Mouse (Mus musculus) neural tube, embryonic 13.5 days (tissue): Measurements from ENCODE around the gene Adipor1. TPM values are rescaled to one million over a fixed set of nuclear protein-coding genes. Genes with fewer than 3 reads are reported as not detected.

Source experiments
- ATAC-seq: fragments of 200-750 bp; cut with Nextera tagmentation; 2 replicates; pipeline ENCODE4 v1.8.0; 2017; ENCODE audit warnings: low read depth, mild to moderate bottlenecking, moderate TSS enrichment, moderate library complexity
- H3K27ac ChIP-seq: fragments of 300-500 bp; sonication (generic); replicated peaks from 2 replicates; pipeline ENCODE4 v1.5.1; 2015; ENCODE audit warnings: moderate library complexity, mild to moderate bottlenecking, inconsistent platforms
- H3K27me3 ChIP-seq: fragments of 300-500 bp; sonication (generic); 2 replicates; pipeline ENCODE4 v1.6.1; 2015; ENCODE audit warnings: mild to moderate bottlenecking, inconsistent platforms
- H3K36me3 ChIP-seq: fragments of 300-500 bp; sonication (generic); 2 replicates; pipeline ENCODE4 v1.6.1; 2015; ENCODE audit warnings: mild to moderate bottlenecking, inconsistent platforms
- H3K4me1 ChIP-seq: fragments of 300-500 bp; sonication (generic); replicated peaks from 2 replicates; pipeline ENCODE4 v1.6.1; 2015; ENCODE audit warnings: inconsistent platforms
- H3K4me2 ChIP-seq: fragments of 300-500 bp; sonication (generic); 2 replicates; pipeline ENCODE4 v1.6.1; 2015; ENCODE audit warnings: inconsistent platforms, mild to moderate bottlenecking, moderate library complexity
- H3K4me3 ChIP-seq: fragments of 300-500 bp; sonication (generic); 2 replicates; pipeline ENCODE4 v1.5.1; 2015; ENCODE audit warnings: mild to moderate bottlenecking, inconsistent platforms
- H3K9ac ChIP-seq: fragments of 300-500 bp; sonication (generic); 2 replicates; pipeline ENCODE4 v1.6.1; 2015; ENCODE audit warnings: moderate library complexity, mild to moderate bottlenecking, inconsistent platforms
- H3K9me3 ChIP-seq: fragments of 300-500 bp; sonication (generic); 2 replicates; pipeline ENCODE4 v1.6.1; 2016; ENCODE audit warnings: inconsistent platforms
- WGBS: fragments of 180-500 bp; shearing (Covaris S2); methylation state at CpG from one replicate; pipeline ENCODE4 v1.1.7; 2015; 5-methylcytosine and 5-hydroxymethylcytosine counted together
- polyA plus RNA-seq: library from polyadenylated mRNA; unstranded; fragments of >200 nt; fragmentation: Nextera tagmentation; extraction: Ambion mirVana; gene quantifications from 2 replicates; pipeline ENCODE4 v1.2.1, GENCODE M21; 2015

The Adipor1 gene
- polyA plus RNA-seq = 79.7 and 84.0 TPM in 2 replicates

- H3K9ac ChIP-seq = peak within 1 kb of the TSS; percentile 93
- ATAC-seq = peak; percentile 100
- H3K27me3 ChIP-seq = no peaks in the 10 kb centered on the region
- no peaks in the 10 kb centered on the region for H3K9me3 ChIP-seq
- H3K4me1 ChIP-seq = peaks cover 54% of the 10 kb centered on the region
- WGBS = under 1% methylated on average over 72 of the region's 77 CpGs
- peak within 1 kb of the TSS; percentile 96 for H3K27ac ChIP-seq
- peaks cover 9% of the 10 kb centered on the region for H3K36me3 ChIP-seq
- H3K4me2 ChIP-seq = peak within 1 kb of the TSS; percentile 81
- H3K4me3 ChIP-seq = peak within 1 kb of the TSS; percentile 86
These were observed at the start of gene Adipor1 for GRCm38 (mm10) chr1:134415168-134415831. Gene Adipor1 (plus strand): TSS chr1:134415378.

- ATAC-seq = no peak
- H3K36me3 ChIP-seq = no peaks in the 10 kb centered on the region
- H3K27me3 ChIP-seq = no peaks in the 10 kb centered on the region; the same call in 1 of the 2 replicates
- no peak overlapping the region for H3K4me3 ChIP-seq
- H3K9ac ChIP-seq = no peak overlapping the region
- H3K4me1 ChIP-seq = peaks cover 13% of the 10 kb centered on the region
- H3K4me2 ChIP-seq = no peak overlapping the region
- no peak overlapping the region for H3K27ac ChIP-seq
- 65% methylated on average over 5 of the region's 5 CpGs for WGBS
- H3K9me3 ChIP-seq = no peaks in the 10 kb centered on the region
These were observed 49.7 kb upstream of the Adipor1 start for GRCm38 (mm10) chr1:134365491-134365890.

- WGBS = 61% methylated on average over 9 of the region's 9 CpGs
- Histone ChIP-seq H3K27ac (no peak overlapping the region), H3K36me3 (no peaks in the 10 kb centered on the region), H3K9ac (no peak overlapping the region), H3K4me2 (no peak overlapping the region), H3K4me3 (no peak overlapping the region), H3K4me1 (no peaks in the 10 kb centered on the region), H3K27me3 (no peaks in the 10 kb centered on the region; the same call in 1 of the 2 replicates), H3K9me3 (no peaks in the 10 kb centered on the region)
- ATAC-seq = no peak
These were observed 46.3 kb upstream of the Adipor1 start for GRCm38 (mm10) chr1:134368777-134369337.

GRCm38 (mm10) chr1:134374124-134374523 is 41.1 kb upstream of the Adipor1 start:
- H3K4me3 ChIP-seq = no peak overlapping the region
- WGBS = 75% methylated on average over 2 of the region's 2 CpGs
- no peak overlapping the region for H3K27ac ChIP-seq
- ATAC-seq = no peak
- no peaks in the 10 kb centered on the region for H3K36me3 ChIP-seq
- no peaks in the 10 kb centered on the region for H3K27me3 ChIP-seq
- H3K9ac ChIP-seq = no peak overlapping the region
- H3K9me3 ChIP-seq = no peaks in the 10 kb centered on the region
- no peak overlapping the region for H3K4me2 ChIP-seq
- H3K4me1 ChIP-seq = no peaks in the 10 kb centered on the region

- WGBS = 77% methylated on average over 2 of the region's 2 CpGs
These were observed 34.1 kb upstream of the Adipor1 start for GRCm38 (mm10) chr1:134381051-134381450.

GRCm38 (mm10) chr1:134381795-134382625 is 33.2 kb upstream of the Adipor1 start:
- no peak overlapping the region for H3K27ac ChIP-seq
- ATAC-seq = no peak
- peak overlapping the region; percentile 41 for H3K9ac ChIP-seq
- H3K4me3 ChIP-seq = peak overlapping the region; percentile 24
- no peaks in the 10 kb centered on the region for H3K9me3 ChIP-seq
- 13% methylated on average over 19 of the region's 19 CpGs for WGBS
- no peaks in the 10 kb centered on the region for H3K36me3 ChIP-seq
- peak overlapping the region; percentile 50 for H3K4me2 ChIP-seq
- no peaks in the 10 kb centered on the region for H3K27me3 ChIP-seq
- H3K4me1 ChIP-seq = peaks cover 10% of the 10 kb centered on the region

More at GRCm38 (mm10) chr1:134381051-134381450, 34.1 kb upstream of the Adipor1 start:
- Histone ChIP-seq H3K9ac (no peak overlapping the region), H3K36me3 (no peaks in the 10 kb centered on the region), H3K4me3 (no peak overlapping the region), H3K4me2 (no peak overlapping the region), H3K4me1 (peaks cover 10% of the 10 kb centered on the region), H3K9me3 (no peaks in the 10 kb centered on the region), H3K27ac (no peak overlapping the region), H3K27me3 (no peaks in the 10 kb centered on the region)
- no peak for ATAC-seq

GRCm38 (mm10) chr1:134384581-134384980 is 30.6 kb upstream of the Adipor1 start:
- no peaks in the 10 kb centered on the region for H3K36me3 ChIP-seq
- H3K27ac ChIP-seq = no peak overlapping the region
- no peak overlapping the region for H3K9ac ChIP-seq
- no peaks in the 10 kb centered on the region for H3K9me3 ChIP-seq
- no peak overlapping the region for H3K4me3 ChIP-seq
- WGBS = 79% methylated on average over 4 of the region's 4 CpGs
- H3K27me3 ChIP-seq = no peaks in the 10 kb centered on the region
- H3K4me2 ChIP-seq = no peak overlapping the region
- ATAC-seq = no peak
- H3K4me1 ChIP-seq = peaks cover 10% of the 10 kb centered on the region

GRCm38 (mm10) chr1:134385176-134385575 is 30.0 kb upstream of the Adipor1 start:
- no peaks in the 10 kb centered on the region for H3K27me3 ChIP-seq
- no peak overlapping the region for H3K4me2 ChIP-seq
- no peaks in the 10 kb centered on the region for H3K36me3 ChIP-seq
- H3K9me3 ChIP-seq = no peaks in the 10 kb centered on the region
- peaks cover 10% of the 10 kb centered on the region for H3K4me1 ChIP-seq
- no peak overlapping the region for H3K27ac ChIP-seq
- no peak overlapping the region for H3K9ac ChIP-seq
- no peak overlapping the region for H3K4me3 ChIP-seq
- no peak for ATAC-seq

- H3K4me2 ChIP-seq = no peak within 1 kb of the TSS
- H3K27me3 ChIP-seq = no peaks in the 10 kb centered on the region
- no peak within 1 kb of the TSS for H3K9ac ChIP-seq
- no peak within 1 kb of the TSS for H3K27ac ChIP-seq
- ATAC-seq = no peak
- no peaks in the 10 kb centered on the region for H3K9me3 ChIP-seq
- H3K4me3 ChIP-seq = no peak within 1 kb of the TSS
- peaks cover 10% of the 10 kb centered on the region for H3K4me1 ChIP-seq
- WGBS = 94% methylated on average over 1 of the region's 1 CpGs
- no peaks in the 10 kb centered on the region for H3K36me3 ChIP-seq
These were observed 29.5 kb upstream of the Adipor1 start, which contains the start of gene 4933406M09Rik for GRCm38 (mm10) chr1:134385666-134386065. Gene 4933406M09Rik (plus strand): TSS chr1:134385940.

GRCm38 (mm10) chr1:134393827-134394226 is 21.4 kb upstream of the Adipor1 start:
- no peaks in the 10 kb centered on the region for H3K4me1 ChIP-seq
- ATAC-seq = no peak
- H3K27me3 ChIP-seq = no peaks in the 10 kb centered on the region
- 67% methylated on average over 5 of the region's 5 CpGs for WGBS
- H3K36me3 ChIP-seq = no peaks in the 10 kb centered on the region
- no peaks in the 10 kb centered on the region for H3K9me3 ChIP-seq
- no peak overlapping the region for H3K27ac ChIP-seq
- no peak overlapping the region for H3K9ac ChIP-seq
- no peak overlapping the region for H3K4me3 ChIP-seq
- H3K4me2 ChIP-seq = no peak overlapping the region

- no peaks in the 10 kb centered on the region for H3K27me3 ChIP-seq
- H3K4me3 ChIP-seq = no peak overlapping the region
- H3K9me3 ChIP-seq = no peaks in the 10 kb centered on the region
- no peak overlapping the region for H3K9ac ChIP-seq
- no peak overlapping the region for H3K27ac ChIP-seq
- ATAC-seq = no peak
- no peaks in the 10 kb centered on the region for H3K36me3 ChIP-seq
- H3K4me1 ChIP-seq = no peaks in the 10 kb centered on the region
- no peak overlapping the region for H3K4me2 ChIP-seq
- WGBS = 89% methylated on average over 12 of the region's 12 CpGs
These were observed 17.0 kb upstream of the Adipor1 start for GRCm38 (mm10) chr1:134398210-134398609.

GRCm38 (mm10) chr1:134399735-134400134 is 15.4 kb upstream of the Adipor1 start:
- WGBS = 66% methylated on average over 5 of the region's 5 CpGs
- Histone ChIP-seq H3K9ac (no peak overlapping the region), H3K27ac (no peak overlapping the region), H3K4me1 (no peaks in the 10 kb centered on the region), H3K36me3 (no peaks in the 10 kb centered on the region), H3K4me2 (no peak overlapping the region), H3K4me3 (no peak overlapping the region), H3K27me3 (no peaks in the 10 kb centered on the region), H3K9me3 (no peaks in the 10 kb centered on the region)
- no peak for ATAC-seq
